Mouse (Mus musculus) cerebellum, adult 2 months (tissue): ENCODE data around the gene Ubtd1.

ENCODE experiments used
- CTCF ChIP-seq: fragments of 200-500 bp; IDR thresholded peaks from 2 replicates; pipeline ENCODE4 v1.5.1; 2011; ENCODE audit warnings: low read depth, mild to moderate bottlenecking, control low read depth, low read length, moderate library complexity, borderline replicate concordance; ENCODE audit not compliant: insufficient read depth
- POLR2A ChIP-seq: fragments of 200-500 bp; IDR thresholded peaks from 2 replicates; pipeline ENCODE4 v1.6.1; 2011; ENCODE audit warnings: low read length, control low read depth, borderline replicate concordance; ENCODE audit not compliant: insufficient read depth

- TF ChIP-seq POLR2A, result no peak
- no peak for TF ChIP-seq CTCF
These were observed 90.5 kb downstream of the Ubtd1 start for GRCm38 (mm10) chr19:42071886-42072608.
